Comparison of ENCODE assay signal across 19 mouse cellular contexts in genomic region chr10:60801898-60802412, GRCm38 (mm10). TPM values are rescaled to one million over a fixed set of nuclear protein-coding genes. Genes with fewer than 3 reads are reported as not detected.
DNase-seq lines count a peak whose midpoint lies in the region; ATAC-seq lines count a peak whose summit lies in the region.
"Had no signal": no experiment of that assay in that cellular context is flagged by ENCODE, and none has a peak within 500 bp of the region (broad histone marks: within the 10 kb centered on the region; RNA-seq: fewer than 3 reads in every experiment).

No protein-coding gene starts in this region.

- no peak overlapping the region for H3K4me3 ChIP-seq in forebrain, embryonic 10.5 days
- H3K4me3 ChIP-seq in forebrain, embryonic 12.5 days (replicated peaks), result no peak overlapping the region
- H3K4me3 ChIP-seq in heart, embryonic 15.5 days, result no peak overlapping the region
- no peak overlapping the region for H3K4me3 ChIP-seq in midbrain, embryonic 10.5 days
- H3K4me3 ChIP-seq in midbrain, embryonic 15.5 days, result no peak overlapping the region
- no peak overlapping the region for H3K4me3 ChIP-seq in limb, embryonic 15.5 days
- H3K4me3 ChIP-seq: embryonic facial prominence, embryonic 13.5 days; hindbrain, embryonic 13.5 days; neural tube, embryonic 12.5 days had no signal

- H3K36me3 ChIP-seq in forebrain, embryonic 10.5 days (replicated peaks), result no peaks in the 10 kb centered on the region
- no peaks in the 10 kb centered on the region for H3K36me3 ChIP-seq in forebrain, embryonic 12.5 days (replicated peaks)
- H3K36me3 ChIP-seq in heart, embryonic 15.5 days, result no peaks in the 10 kb centered on the region
- H3K36me3 ChIP-seq in midbrain, embryonic 10.5 days, result no peaks in the 10 kb centered on the region
- H3K36me3 ChIP-seq in midbrain, embryonic 15.5 days (replicated peaks), result no peaks in the 10 kb centered on the region
- H3K36me3 ChIP-seq in limb, embryonic 15.5 days, result no peaks in the 10 kb centered on the region
- H3K36me3 ChIP-seq: embryonic facial prominence, embryonic 13.5 days; hindbrain, embryonic 13.5 days; neural tube, embryonic 12.5 days had no signal

- no peak for DNase-seq in forebrain, embryonic 10.5 days (ENCODE audit: extremely low spot score, low spot score)
- DNase-seq in heart, adult 18-20 months, result no peak
- no peak for DNase-seq in midbrain, embryonic 10.5 days (ENCODE audit: low spot score)
- DNase-seq in thymus, postnatal 14 days, result no peak
- DNase-seq: adrenal gland, adult 2 months; cerebellum, adult 9-11 months; liver; lung, postnatal 10 days; right cerebral cortex, postnatal 4 days had no signal

- H3K4me1 ChIP-seq in forebrain, embryonic 10.5 days, result peaks cover 88% of the 10 kb centered on the region
- H3K4me1 ChIP-seq in forebrain, embryonic 12.5 days, result peaks cover 51% of the 10 kb centered on the region
- H3K4me1 ChIP-seq in heart, embryonic 15.5 days (replicated peaks), result peaks cover 97% of the 10 kb centered on the region
- H3K4me1 ChIP-seq in midbrain, embryonic 10.5 days, result peaks cover 47% of the 10 kb centered on the region
- peaks cover 16% of the 10 kb centered on the region for H3K4me1 ChIP-seq in midbrain, embryonic 15.5 days
- H3K4me1 ChIP-seq in limb, embryonic 15.5 days, result peaks cover 90% of the 10 kb centered on the region

- H3K9ac ChIP-seq in forebrain, embryonic 12.5 days, result no peak overlapping the region
- H3K9ac ChIP-seq in heart, embryonic 15.5 days, result no peak overlapping the region
- no peak overlapping the region for H3K9ac ChIP-seq in midbrain, embryonic 15.5 days
- H3K9ac ChIP-seq in limb, embryonic 15.5 days, result no peak overlapping the region
- H3K9ac ChIP-seq: embryonic facial prominence, embryonic 13.5 days; forebrain, postnatal 0 days; hindbrain, embryonic 13.5 days; neural tube, embryonic 12.5 days had no signal

- ATAC-seq in forebrain, embryonic 12.5 days (ENCODE audit: low FRiP score), result no peak
- ATAC-seq in heart, embryonic 15.5 days (replicated peaks; ENCODE audit: insufficient number of reproducible peaks, insufficient read depth, low FRiP score, low read depth), result no peak
- no peak for ATAC-seq in midbrain, embryonic 15.5 days (replicated peaks)
- ATAC-seq in limb, embryonic 15.5 days (ENCODE audit: insufficient number of reproducible peaks, low FRiP score, low TSS enrichment, low read depth), result no peak
- ATAC-seq: forebrain, postnatal 0 days; inflammation-experienced regulatory T-cells, adult 6 months had no signal

- H3K27ac ChIP-seq in forebrain, embryonic 10.5 days, result peak overlapping the region; percentile 54; the same call in 1 of the 2 replicates
- no peak overlapping the region for H3K27ac ChIP-seq in forebrain, embryonic 12.5 days
- peak overlapping the region; percentile 55; the same call in 1 of the 2 replicates for H3K27ac ChIP-seq in heart, embryonic 15.5 days
- peak overlapping the region; percentile 55; the same call in 1 of the 2 replicates for H3K27ac ChIP-seq in midbrain, embryonic 10.5 days (replicated peaks)
- H3K27ac ChIP-seq in midbrain, embryonic 15.5 days, result no peak overlapping the region
- 0 out of 2 replicates have a peak overlapping the region, but pooled peaks have one; percentile 12 for H3K27ac ChIP-seq in limb, embryonic 15.5 days
- H3K27ac ChIP-seq: embryonic facial prominence, embryonic 13.5 days; hindbrain, embryonic 13.5 days; kidney, postnatal 0 days; neural tube, embryonic 12.5 days had no signal

- no peak overlapping the region for H3K4me2 ChIP-seq in forebrain, embryonic 12.5 days
- H3K4me2 ChIP-seq in heart, embryonic 15.5 days, result no peak overlapping the region; the same call in 1 of the 2 replicates
- H3K4me2 ChIP-seq in midbrain, embryonic 15.5 days, result no peak overlapping the region
- H3K4me2 ChIP-seq in limb, embryonic 15.5 days, result no peak overlapping the region
- H3K4me2 ChIP-seq: embryonic facial prominence, embryonic 13.5 days; hindbrain, embryonic 13.5 days; neural tube, embryonic 12.5 days had no signal

- H3K9me3 ChIP-seq in forebrain, embryonic 10.5 days, result no peaks in the 10 kb centered on the region
- no peaks in the 10 kb centered on the region for H3K9me3 ChIP-seq in forebrain, embryonic 12.5 days
- H3K9me3 ChIP-seq in heart, embryonic 15.5 days (replicated peaks), result no peaks in the 10 kb centered on the region
- no peaks in the 10 kb centered on the region for H3K9me3 ChIP-seq in midbrain, embryonic 10.5 days (replicated peaks)
- H3K9me3 ChIP-seq in midbrain, embryonic 15.5 days, result no peaks in the 10 kb centered on the region
- no peaks in the 10 kb centered on the region for H3K9me3 ChIP-seq in limb, embryonic 15.5 days
- H3K9me3 ChIP-seq: embryonic facial prominence, embryonic 13.5 days; hindbrain, embryonic 13.5 days; neural tube, embryonic 12.5 days had no signal

- H3K27me3 ChIP-seq in forebrain, embryonic 10.5 days (ENCODE audit: poor library complexity, severe bottlenecking), result peaks cover 52% of the 10 kb centered on the region
- H3K27me3 ChIP-seq in forebrain, embryonic 12.5 days, result peaks cover 31% of the 10 kb centered on the region
- H3K27me3 ChIP-seq in heart, embryonic 15.5 days, result no peaks in the 10 kb centered on the region
- peaks cover 85% of the 10 kb centered on the region for H3K27me3 ChIP-seq in midbrain, embryonic 10.5 days (ENCODE audit: low read depth, poor library complexity, severe bottlenecking)
- H3K27me3 ChIP-seq in midbrain, embryonic 15.5 days (replicated peaks), result peaks cover 4% of the 10 kb centered on the region; the same call in 1 of the 2 replicates
- H3K27me3 ChIP-seq in limb, embryonic 15.5 days, result no peaks in the 10 kb centered on the region

- 73% methylated on average over 12 of the region's 12 CpGs for WGBS in forebrain, embryonic 10.5 days
- 56% methylated on average over 12 of the region's 12 CpGs for WGBS in forebrain, embryonic 12.5 days
- WGBS in heart, embryonic 15.5 days, result 53% methylated on average over 12 of the region's 12 CpGs
- WGBS in midbrain, embryonic 10.5 days, result 62% methylated on average over 12 of the region's 12 CpGs
- 65% methylated on average over 12 of the region's 12 CpGs for WGBS in midbrain, embryonic 15.5 days
- WGBS in limb, embryonic 15.5 days, result 58% methylated on average over 12 of the region's 12 CpGs

RNA-seq across cellular contexts. Expression of gene Unc5b, which starts 29.4 kb away (rescaled TPM):
- 3.2 and 3.4 TPM in 2 replicates for polyA plus RNA-seq in forebrain, embryonic 10.5 days (2016; fragmentation: Nextera tagmentation; extraction: Ambion mirVana)
- 3.6 and 4.7 TPM in 2 replicates for polyA plus RNA-seq in forebrain, embryonic 12.5 days (2016; fragmentation: Nextera tagmentation; extraction: Ambion mirVana)
- polyA plus RNA-seq in heart, embryonic 15.5 days (2015; fragmentation: Nextera tagmentation; extraction: Ambion mirVana), result 11.7 TPM in 2 replicates
- 10 to 100 TPM in 1 of 2 experiments, 1 to 10 TPM in 1; 8.2 to 10.4 TPM for total RNA-seq in heart, adult 18-20 months (2021)
- 2.7 and 3.2 TPM in 2 replicates for polyA plus RNA-seq in midbrain, embryonic 10.5 days (2016; fragmentation: Nextera tagmentation; extraction: Ambion mirVana)
- 2.8 and 2.9 TPM in 2 replicates for polyA plus RNA-seq in midbrain, embryonic 15.5 days (2015; fragmentation: Nextera tagmentation; extraction: Ambion mirVana)
- polyA plus RNA-seq in limb, embryonic 15.5 days (2015; fragmentation: Nextera tagmentation; extraction: Ambion mirVana), result 8.1 and 8.2 TPM in 2 replicates

RNA-seq across cellular contexts. Expression of gene Slc29a3, which starts 49.4 kb away (rescaled TPM):
- polyA plus RNA-seq in forebrain, embryonic 10.5 days (2016; fragmentation: Nextera tagmentation; extraction: Ambion mirVana), result 6.3 and 7.1 TPM in 2 replicates
- 9.6 and 10.3 TPM in 2 replicates for polyA plus RNA-seq in forebrain, embryonic 12.5 days (2016; fragmentation: Nextera tagmentation; extraction: Ambion mirVana)
- polyA plus RNA-seq in heart, embryonic 15.5 days (2015; fragmentation: Nextera tagmentation; extraction: Ambion mirVana), result 4.5 and 9.2 TPM in 2 replicates
- total RNA-seq in heart, adult 18-20 months (2021), result 1 to 10 TPM; 3.1 to 5.5 TPM
- polyA plus RNA-seq in midbrain, embryonic 10.5 days (2016; fragmentation: Nextera tagmentation; extraction: Ambion mirVana), result 8.4 and 12.8 TPM in 2 replicates
- 10.7 and 13.9 TPM in 2 replicates for polyA plus RNA-seq in midbrain, embryonic 15.5 days (2015; fragmentation: Nextera tagmentation; extraction: Ambion mirVana)
- 16.0 and 17.9 TPM in 2 replicates for polyA plus RNA-seq in limb, embryonic 15.5 days (2015; fragmentation: Nextera tagmentation; extraction: Ambion mirVana)

Comparison
In these comparisons a context has a peak if more than half of its experiments do, and no peak if none do; other contexts are left out.
1. H3K27ac ChIP-seq: peak in forebrain, embryonic 10.5 days (single experiment), heart, embryonic 15.5 days (single experiment), midbrain, embryonic 10.5 days (single experiment) and limb, embryonic 15.5 days (single experiment); none in forebrain, embryonic 12.5 days (single experiment) and midbrain, embryonic 15.5 days (single experiment).